Mouse (Mus musculus): ENCODE data around the gene Hist1h1c.
"Not testable (repeated sequence)": the region's sequence is repeated elsewhere in the genome, so short reads cannot be mapped to it uniquely, and the experiment has no call there.

The Hist1h1c gene

GRCm38 (mm10) chr13:23738677-23739068 lies at the start of gene Hist1h1c:
Hist1h1c (plus strand) TSS chr13:23738808.
- peak; percentile 84 for DNase-seq (ENCODE audit: low spot score)

- no peak for DNase-seq (ENCODE audit: low spot score)
Observed at GRCm38 (mm10) chr13:23688956-23689355, 49.7 kb upstream of the Hist1h1c start.

- no peak for DNase-seq (ENCODE audit: low spot score)
Observed at GRCm38 (mm10) chr13:23689459-23689858, 49.1 kb upstream of the Hist1h1c start.

GRCm38 (mm10) chr13:23693856-23694440 lies 44.7 kb upstream of the Hist1h1c start:
- DNase-seq (ENCODE audit: low spot score), result no peak

GRCm38 (mm10) chr13:23694956-23695355 lies 43.7 kb upstream of the Hist1h1c start:
- DNase-seq (ENCODE audit: low spot score), result no peak

GRCm38 (mm10) chr13:23695514-23695913 lies 43.1 kb upstream of the Hist1h1c start, which contains the start of gene Hist1h1t:
Hist1h1t (plus strand) TSS chr13:23695814.
- DNase-seq (ENCODE audit: low spot score), result no peak

- no peak for DNase-seq (ENCODE audit: low spot score)
Observed at GRCm38 (mm10) chr13:23696061-23696474, 42.5 kb upstream of the Hist1h1c start.

GRCm38 (mm10) chr13:23697491-23698299 lies 40.9 kb upstream of the Hist1h1c start:
- DNase-seq (ENCODE audit: low spot score), result no peak

GRCm38 (mm10) chr13:23698300-23698693 lies 40.3 kb upstream of the Hist1h1c start, which contains the start of gene Hist1h4c:
Hist1h4c (minus strand) TSS chr13:23698454.
- peak; percentile 98 for DNase-seq (ENCODE audit: low spot score)

GRCm38 (mm10) chr13:23698996-23699395 lies 39.6 kb upstream of the Hist1h1c start:
- no peak for DNase-seq (ENCODE audit: low spot score)

- DNase-seq (ENCODE audit: low spot score), result no peak
Observed at GRCm38 (mm10) chr13:23699767-23700166, 38.8 kb upstream of the Hist1h1c start.

GRCm38 (mm10) chr13:23700786-23701520 lies 37.7 kb upstream of the Hist1h1c start:
- peak; percentile 71 for DNase-seq (ENCODE audit: low spot score)

GRCm38 (mm10) chr13:23702220-23702619 lies 36.4 kb upstream of the Hist1h1c start:
- no peak for DNase-seq (ENCODE audit: low spot score)

GRCm38 (mm10) chr13:23702801-23703200 lies 35.8 kb upstream of the Hist1h1c start:
- not testable (repeated sequence) for DNase-seq (ENCODE audit: low spot score)

GRCm38 (mm10) chr13:23705751-23706356 lies 32.8 kb upstream of the Hist1h1c start:
- DNase-seq (ENCODE audit: low spot score), result no peak

GRCm38 (mm10) chr13:23706771-23707170 lies 31.8 kb upstream of the Hist1h1c start:
- DNase-seq (ENCODE audit: low spot score), result no peak

- no peak for DNase-seq (ENCODE audit: low spot score)
Observed at GRCm38 (mm10) chr13:23708041-23708440, 30.6 kb upstream of the Hist1h1c start.

GRCm38 (mm10) chr13:23708654-23709053 lies 30.0 kb upstream of the Hist1h1c start:
- DNase-seq (ENCODE audit: low spot score), result no peak

- DNase-seq (ENCODE audit: low spot score), result no peak
Observed at GRCm38 (mm10) chr13:23709714-23710373, 28.8 kb upstream of the Hist1h1c start.

- DNase-seq (ENCODE audit: low spot score), result no peak
Observed at GRCm38 (mm10) chr13:23710374-23711089, 28.1 kb upstream of the Hist1h1c start, which contains the start of gene Hfe. Hfe (minus strand) TSS chr13:23710854.

All from left cerebral cortex, adult 11 months (tissue).